Mouse (Mus musculus): ENCODE data around the gene Gabpb1. TPM values are rescaled to one million over a fixed set of nuclear protein-coding genes. Genes with fewer than 3 reads are reported as not detected.

Gabpb1 gene
- 10 to 100 TPM; 19.3 to 19.8 TPM for total RNA-seq (2021)
- long read RNA-seq, experiment 1, full-length matches to known transcripts = 32 of 42 reads
- long read RNA-seq, experiment 1, partial matches to known transcripts = 0 of 42 reads
- long read RNA-seq, experiment 1, other reads (novel, unspliced or antisense) = 10 of 42 reads
- long read RNA-seq, experiment 2, full-length matches to known transcripts = 21 of 26 reads
- long read RNA-seq, experiment 2, partial matches to known transcripts = 1 of 26 reads
- long read RNA-seq, experiment 2, other reads (novel, unspliced or antisense) = 4 of 26 reads

DNA sequence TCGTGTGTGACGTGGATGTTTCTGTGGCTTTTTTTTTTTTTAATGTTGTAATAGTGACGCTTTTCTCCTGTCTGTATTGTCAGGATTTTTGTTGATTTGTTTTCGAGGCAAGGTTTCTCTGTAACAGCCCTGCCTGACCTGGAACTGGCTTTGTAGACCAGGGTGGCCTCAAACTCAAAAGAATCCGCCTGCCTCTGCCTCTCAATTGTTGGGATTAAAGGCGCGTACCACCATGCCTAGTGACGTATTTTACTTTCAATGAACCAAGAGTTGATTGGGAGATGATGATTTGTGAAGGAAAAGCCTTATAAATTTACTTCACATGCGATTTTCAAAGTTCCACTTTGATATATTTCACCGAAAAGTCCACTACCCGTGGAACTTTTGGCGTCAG lies at the start of gene Gabpb1:
Gabpb1 (minus strand) TSS at position 216 of the 394 bp plus-strand sequence.
- no peak for DNase-seq (ENCODE audit: low spot score in 2 of 2)

DNA sequence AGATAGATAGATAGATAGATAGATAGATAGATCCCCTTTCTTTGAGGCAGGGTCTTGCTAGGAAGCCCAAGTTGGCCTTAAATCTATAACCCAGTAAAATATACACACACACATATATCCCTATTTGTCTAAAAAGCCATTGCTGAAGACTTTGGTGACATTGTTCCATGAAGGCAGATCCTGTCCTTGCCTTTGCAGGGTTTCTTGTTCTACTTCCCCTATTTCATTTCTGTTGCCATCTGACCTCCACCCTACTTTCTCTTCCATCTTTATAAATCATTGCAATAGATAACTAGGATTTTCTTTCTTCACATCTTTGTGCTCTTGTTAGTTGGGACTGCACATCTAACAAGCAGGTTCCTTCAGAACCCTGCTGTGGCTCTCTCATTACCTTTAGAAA lies 36.8 kb upstream of the Gabpb1 start:
- no peak for DNase-seq (ENCODE audit: low spot score in 2 of 2)

DNA sequence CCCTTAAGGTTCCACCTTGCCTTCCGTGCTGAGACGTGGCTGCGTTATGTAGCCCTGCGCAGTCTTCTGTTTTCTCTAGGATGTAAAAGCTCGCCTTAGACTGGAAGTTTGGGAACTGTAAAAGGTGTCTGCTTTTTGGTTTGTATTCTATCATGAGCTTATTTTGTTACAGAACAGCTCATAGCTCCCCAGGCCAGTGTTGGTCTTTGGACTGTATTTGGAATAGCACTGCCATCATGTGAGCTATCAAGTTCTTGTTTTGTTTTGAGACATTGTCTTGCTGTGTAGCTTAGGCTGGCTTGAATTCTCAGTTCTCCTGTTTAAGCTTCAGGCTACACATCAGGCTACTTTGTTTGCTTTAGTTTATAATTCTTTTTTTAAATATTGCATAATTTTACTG lies 36.4 kb upstream of the Gabpb1 start:
- no peak for DNase-seq (ENCODE audit: low spot score in 2 of 2)

DNA sequence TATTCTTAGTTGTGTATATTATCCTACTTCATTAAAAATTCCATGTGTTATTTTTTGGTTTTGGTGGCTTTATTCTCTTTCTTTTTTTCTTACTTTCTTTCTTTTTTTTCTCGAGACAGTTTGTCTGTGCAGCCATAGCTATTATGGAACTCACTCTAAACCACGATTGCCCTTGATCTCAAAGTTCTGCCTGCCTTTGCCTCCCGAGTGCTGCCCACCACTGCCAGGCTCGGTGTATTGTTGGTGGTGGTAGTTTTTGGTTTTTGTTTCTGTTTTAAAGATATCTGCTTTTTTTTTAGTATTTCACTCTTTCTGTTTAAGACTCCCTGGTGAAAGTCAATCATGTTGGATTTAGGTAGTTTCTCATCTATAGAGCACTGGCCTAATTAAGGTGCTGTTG lies 32.2 kb upstream of the Gabpb1 start:
- no peak for DNase-seq (ENCODE audit: low spot score in 2 of 2)

DNA sequence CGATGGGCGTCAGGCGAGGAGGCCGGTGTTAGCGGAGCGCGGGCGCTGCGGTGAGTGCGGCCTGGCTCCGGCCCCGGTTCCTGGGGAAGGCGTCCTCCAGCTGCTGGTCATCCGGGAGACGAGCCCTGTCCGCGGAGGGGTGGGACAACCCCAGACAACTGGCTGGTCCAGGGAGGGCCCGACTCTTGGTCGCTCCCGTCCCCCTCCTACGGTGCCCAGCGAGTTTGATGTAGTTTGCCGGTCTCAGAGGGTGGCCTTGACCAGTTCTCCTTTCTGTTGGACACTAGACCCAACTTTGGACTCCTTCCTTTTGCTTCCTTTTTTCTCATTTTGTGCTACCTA lies 31.3 kb upstream of the Gabpb1 start:
- DNase-seq (ENCODE audit: low spot score in 2 of 2) = no peak

DNA sequence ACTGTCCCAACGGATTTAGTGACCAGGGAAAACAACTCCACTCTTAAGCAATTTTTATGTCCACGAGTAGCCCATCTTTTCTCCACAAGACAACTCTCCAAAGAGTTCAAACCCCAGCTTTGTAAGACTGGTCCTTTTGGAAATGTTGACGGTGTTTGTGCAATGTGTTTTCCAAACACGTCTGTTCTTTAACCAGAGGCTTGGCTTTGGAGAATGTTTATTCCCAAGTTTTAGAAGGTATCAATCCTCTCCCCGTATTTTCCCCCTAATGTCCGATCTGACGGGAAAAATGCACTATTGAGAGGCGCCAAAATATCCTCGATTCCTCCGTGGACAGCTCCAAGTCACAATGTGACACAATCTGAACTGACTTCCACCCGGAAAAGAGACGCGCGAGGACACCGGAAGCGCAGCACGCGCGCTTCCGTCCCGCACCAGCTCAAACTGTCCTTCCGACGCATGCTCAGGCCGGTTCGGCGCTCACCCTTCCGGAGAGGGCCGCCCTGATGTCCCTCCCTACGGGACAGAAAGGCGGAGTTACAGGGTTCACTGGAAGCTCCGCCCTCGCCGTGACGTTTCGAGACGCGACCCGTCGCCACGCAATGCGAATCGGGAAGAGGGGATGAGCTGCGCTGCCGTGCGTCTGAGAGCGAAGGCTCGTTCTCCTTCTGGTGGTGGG lies 30.8 kb upstream of the Gabpb1 start, which contains the start of gene Usp8:
Usp8 (plus strand) TSS at position 570 of the 679 bp plus-strand sequence.
- peak; percentile 91 to 97 for DNase-seq (ENCODE audit: low spot score in 2 of 2)

DNA sequence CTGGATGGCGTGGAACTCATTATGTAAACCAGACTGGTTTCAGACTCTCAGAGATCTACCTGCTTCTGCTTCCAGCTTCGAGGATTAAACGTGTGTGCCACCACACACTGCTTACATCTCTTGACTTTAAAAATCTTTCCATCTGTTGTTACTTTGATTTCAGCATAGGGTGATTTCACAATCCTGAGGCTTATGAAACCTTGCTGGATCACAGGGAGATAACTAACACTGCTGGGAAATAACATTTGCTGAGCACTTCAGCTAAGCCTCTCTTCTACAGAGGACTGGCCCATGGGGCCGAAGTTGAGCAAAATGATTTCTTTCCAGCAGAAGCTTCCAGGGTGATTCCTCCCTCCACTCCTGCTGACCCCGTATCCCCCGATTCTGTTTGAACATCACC lies 19.1 kb upstream of the Gabpb1 start:
- no peak for DNase-seq (ENCODE audit: low spot score in 2 of 2)

DNA sequence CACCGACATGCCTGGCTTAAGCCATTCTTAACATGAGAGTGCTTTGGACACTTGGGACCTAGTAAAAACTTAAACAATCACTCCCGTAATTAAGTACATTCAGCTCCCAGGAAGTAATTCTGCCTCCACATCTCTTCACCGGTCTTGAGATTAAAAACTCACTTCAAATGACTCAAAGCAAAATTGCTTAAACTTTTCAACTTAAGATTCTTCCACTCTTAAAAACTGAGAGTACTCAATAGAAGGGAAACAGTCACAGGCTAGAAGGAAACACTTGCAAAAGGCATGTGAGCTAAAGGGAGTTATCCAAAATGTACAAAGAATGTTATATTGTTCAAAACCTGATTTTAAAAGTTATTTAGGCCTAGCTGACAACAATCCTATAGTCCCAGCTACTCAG lies 15.2 kb upstream of the Gabpb1 start:
- DNase-seq (ENCODE audit: low spot score in 2 of 2) = no peak

DNA sequence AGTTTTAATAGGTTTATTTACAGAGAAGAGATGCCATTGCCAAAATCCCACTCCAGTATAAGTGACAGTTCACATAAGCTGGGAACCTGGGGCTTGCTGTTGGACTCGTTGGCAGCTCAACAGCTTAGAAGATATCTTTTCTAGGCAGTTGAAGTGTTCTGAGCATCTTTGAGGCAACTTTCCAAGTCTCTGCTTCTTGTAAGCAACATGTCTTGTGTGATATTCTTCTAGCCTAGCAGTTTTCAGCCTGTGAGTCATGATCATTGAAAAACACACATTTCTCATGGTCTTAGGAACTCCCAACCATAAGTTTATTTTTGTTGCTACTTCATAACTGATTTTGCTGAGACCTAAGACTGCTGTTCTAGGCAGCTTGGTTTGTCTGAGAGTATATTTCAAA lies 6.8 kb upstream of the Gabpb1 start:
- DNase-seq (ENCODE audit: low spot score in 2 of 2) = no peak

DNA sequence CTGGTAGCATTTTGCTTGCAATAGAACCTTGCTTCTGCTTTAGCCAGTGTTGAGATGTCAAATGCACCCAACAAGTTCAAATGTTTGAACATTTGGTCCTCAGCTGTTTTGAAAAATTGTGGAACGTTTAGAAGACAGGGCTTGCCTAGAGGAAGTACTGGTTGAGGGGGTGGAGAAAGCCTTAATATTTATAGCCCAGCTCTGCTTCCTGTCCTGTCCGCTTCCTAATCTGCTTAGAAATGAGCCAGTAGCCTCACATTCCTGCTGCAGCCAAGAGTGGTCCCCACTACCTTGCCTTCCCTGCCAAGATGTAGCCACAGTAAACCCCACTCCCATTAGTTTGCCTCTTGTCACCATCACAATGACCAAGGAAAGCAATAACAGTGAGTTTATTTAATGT lies 6.2 kb upstream of the Gabpb1 start:
- DNase-seq (ENCODE audit: low spot score in 2 of 2) = no peak

DNA sequence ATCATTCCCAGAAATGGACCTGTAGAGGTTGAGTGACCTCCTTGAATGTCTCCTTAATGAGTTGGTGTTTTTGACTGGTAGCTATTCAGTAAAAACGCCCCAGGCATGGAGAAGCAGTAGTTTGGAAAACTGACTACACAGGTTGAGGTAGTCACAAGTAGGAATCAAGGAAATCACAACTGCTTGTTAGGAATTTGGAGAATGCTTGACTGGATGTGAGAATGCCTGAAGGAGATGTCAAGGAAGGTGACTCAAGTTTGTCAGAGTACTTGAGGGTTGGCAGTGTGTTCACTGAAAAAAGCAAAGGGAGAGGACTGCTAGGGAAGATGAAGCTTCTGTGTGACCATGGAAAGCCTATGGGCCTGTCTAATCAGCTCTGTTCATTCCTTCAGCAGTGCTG lies 1.2 kb upstream of the Gabpb1 start:
- DNase-seq (ENCODE audit: low spot score in 2 of 2) = no peak

DNA sequence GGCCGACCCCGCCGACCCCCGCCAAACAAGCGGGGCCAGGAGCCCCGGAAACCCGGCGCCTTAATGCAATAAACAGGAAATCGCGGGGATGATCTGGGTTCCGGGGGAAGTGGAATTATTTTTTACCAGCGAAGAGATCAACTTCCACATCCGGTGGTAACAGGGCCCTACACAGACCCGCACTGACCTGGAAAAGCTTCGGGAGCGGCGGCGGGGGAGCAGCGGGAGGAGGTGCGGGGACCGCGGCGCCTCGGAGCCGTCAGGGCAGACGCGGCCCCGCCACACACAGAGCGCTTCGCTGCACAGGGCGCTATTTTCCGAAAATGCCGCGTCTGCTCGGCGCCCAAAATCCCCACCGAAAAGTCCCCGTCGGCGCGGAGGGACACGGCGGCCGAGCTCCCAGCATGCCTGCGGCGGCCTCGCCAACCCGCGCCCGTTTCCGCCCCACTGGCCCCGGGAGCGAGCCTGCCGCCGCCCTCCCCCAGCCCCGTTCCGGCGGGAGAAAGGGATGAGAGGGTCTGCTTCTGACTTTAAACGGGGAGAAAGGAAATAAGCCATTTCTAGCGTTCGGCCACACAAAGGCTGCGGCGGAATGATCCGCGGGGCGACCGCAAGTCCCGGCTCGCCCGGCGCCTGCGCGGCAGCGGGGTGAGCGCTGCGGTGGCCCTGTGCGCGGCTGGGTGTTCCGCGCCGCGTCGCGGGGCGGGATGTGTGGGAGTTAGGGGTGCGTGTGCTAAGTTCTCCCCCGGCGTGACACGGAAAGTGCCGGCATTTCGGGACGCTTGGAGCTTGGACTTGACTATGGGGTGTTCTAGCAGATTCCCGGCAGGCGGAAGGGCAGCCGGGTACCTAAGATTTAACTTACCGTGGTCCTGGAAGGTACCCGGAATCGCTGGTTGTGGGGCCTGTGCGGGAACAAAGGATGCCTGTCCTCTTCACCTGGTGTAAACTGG lies 692 bp downstream of the Gabpb1 start:
- DNase-seq (ENCODE audit: low spot score in 2 of 2) = peak; percentile 74 to 88

DNA sequence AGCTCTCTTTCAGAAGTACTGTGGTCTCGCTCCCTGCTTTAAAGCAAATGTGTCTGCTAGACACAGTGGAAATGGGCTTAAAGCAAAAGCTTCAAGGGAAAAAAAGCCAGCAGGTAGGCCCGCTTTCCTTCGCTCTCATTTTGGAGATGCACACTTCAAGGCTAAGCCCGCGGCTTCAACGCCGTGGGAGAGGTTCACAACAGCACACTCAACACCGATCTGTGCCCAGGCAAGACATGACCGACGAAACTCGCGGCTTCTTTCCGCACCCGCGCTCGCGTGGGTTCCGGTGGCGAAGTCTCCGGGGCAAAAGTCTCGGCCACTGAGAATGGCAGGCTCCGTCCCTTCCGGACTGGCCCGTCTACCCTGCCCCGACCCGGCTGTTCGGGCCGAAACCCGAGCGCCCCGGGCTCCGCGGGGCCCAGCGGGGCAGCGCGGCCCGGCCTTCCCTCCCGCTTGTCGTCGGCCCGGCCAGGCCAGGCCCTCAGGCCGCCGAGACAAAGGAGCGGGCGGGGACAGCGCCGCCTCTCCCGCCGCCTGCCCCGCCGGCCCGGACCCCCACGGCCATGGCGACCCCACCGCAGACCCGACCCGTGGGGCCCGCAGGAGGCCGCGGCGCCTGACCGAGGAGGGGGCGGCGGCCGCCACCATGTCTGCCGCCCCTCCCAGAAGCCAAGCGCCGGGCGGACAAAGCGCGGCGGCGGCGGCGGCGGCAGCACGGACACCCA lies 1.5 kb downstream of the Gabpb1 start:
- peak; percentile 46 to 62 for DNase-seq (ENCODE audit: low spot score in 2 of 2)

DNA sequence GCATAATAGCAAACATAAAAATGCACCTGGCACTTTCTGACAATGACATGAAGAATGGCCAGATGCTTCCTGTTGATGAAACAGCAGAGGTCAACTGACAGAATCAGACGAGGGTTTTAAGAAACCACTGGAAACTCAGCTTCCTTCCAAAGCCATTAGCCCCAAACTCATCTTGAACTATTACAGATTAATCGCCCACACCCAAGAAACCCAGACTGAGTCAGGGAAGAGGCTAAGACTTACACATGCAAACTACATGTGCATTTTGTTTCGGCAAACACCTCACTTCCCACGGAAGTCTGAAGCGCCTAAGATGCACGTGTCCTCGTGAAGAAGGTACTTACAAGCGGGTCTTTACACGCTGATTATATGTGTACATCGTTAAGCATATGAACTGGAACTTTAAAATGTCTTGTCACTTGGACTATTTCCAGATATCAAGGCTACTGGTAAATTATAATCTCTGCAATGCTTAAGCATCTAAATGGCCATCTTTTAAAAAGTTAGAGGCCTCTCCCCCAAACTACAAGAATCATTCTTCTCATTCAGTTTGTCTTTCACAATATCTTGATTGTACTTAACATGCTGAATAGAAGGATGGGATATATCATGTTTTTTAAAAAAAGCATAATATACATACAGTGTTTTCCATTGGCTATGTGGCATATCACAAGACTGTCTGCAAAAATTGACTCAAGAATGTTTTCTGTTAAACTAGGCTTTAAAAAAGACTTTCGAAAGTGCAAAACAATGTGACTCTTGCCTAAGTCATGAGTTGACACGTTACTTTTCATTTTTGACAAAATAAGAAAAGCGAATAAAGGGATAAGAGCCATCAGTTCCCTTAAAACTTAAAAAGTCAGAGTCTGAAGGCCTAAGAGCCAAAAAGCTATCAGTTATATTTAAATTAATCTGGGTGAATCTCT lies 2.6 kb downstream of the Gabpb1 start:
- no peak for DNase-seq (ENCODE audit: low spot score in 2 of 2)

DNA sequence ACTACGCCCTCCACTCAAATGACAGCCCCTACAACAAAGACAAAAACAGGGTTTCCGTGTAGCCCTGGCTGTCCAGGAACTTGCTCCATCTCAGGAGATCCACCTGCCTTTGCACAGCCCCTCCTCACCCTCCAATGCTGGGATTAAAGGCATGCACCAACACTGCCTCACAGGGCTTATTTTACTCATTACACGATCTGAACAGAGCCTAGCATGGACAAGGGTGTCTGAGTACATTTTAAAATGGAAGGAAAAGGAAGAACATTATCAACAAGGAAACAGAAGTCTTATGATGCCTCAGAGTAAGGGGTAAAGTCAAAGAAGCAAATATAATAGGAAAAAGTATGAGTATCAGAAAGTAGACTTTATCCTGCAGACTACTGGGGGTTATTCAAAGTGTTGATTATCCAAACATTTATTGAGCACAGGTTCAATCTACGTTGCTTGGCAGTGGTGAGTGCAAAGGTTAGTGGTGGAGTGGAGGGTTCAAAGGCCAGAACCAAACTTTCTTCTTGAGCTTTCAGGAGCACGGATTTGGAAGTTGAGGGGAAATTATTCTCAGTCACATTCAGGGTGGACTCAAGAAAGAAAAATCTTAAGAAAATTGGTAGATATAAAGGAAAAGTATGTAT lies 7.4 kb downstream of the Gabpb1 start:
- DNase-seq (ENCODE audit: low spot score in 2 of 2) = no peak

DNA sequence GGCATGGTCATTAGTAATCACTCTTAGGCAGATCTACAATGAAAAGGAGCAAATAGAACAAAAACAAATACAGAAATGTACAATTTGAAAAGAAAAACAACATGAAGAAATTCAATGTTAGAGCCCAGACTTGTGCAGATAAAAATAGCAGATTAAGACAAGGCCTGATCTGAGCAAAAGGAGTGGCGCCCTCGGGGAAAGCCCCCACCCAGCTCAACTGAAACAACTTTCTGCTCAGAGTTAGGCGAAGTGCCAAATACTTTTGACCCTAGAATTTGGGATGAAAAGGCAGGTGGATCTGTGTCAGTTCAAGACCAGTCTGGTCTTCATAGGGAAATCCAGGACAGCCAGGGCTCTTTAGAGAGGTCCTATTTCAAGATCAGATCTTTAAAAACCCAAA lies 10.2 kb downstream of the Gabpb1 start:
- no peak for DNase-seq (ENCODE audit: low spot score in 2 of 2)

DNA sequence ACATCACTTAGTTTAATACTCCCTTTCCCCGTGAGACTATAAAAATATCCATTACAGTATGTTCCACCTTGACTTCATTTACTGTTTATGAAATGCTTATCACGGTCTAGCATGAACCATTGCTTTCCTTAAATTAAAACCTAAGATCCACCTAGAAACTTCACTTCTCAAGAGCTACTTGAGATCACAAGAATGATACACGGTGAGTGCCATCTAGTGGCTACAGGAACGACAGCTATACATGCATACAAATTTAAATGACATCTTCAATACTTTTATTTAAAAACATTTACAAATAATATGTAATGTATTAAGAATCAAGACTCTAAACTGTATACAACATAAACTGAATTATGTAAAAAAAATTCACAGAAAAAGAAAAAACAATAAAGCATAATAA lies 12.7 kb downstream of the Gabpb1 start:
- DNase-seq (ENCODE audit: low spot score in 2 of 2) = no peak

DNA sequence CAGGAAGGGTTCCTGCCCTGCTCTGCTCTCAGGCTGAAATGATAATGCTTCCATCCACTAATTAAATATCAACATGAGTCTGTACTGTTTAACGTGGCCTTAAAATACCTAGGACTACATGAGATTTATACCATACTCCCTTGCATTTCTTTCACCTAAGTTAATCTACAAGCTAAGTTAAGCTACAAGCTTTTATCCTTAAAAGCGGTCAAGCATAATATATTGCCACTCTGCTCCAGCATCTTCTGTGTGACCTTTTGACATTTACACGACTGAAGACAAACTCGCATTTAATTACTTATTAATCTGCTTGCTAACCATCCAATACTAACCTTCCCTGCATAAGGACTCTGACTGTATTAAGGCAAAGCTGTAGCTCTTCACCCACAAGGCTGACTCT lies 23.2 kb downstream of the Gabpb1 start:
- no peak for DNase-seq (ENCODE audit: low spot score in 2 of 2)

DNA sequence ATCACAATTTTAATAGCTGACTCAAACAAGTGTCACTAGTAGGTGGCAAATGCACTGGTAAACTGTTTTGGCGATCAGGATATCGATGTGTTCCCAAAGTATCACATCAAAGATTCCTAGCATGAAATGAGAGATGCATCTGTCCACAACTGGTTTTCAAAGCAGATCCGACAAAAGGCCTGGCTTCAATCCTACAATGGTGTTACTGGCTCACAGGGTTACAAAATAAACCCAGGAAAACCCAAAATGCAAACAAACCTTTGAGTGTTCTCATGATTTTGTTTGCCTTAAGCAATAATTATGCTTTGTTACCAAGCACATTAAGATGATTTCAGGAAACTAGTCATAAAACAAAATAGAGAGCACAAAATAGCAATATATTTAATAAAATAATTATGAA lies 28.4 kb downstream of the Gabpb1 start:
- no peak for DNase-seq (ENCODE audit: low spot score in 2 of 2)

DNA sequence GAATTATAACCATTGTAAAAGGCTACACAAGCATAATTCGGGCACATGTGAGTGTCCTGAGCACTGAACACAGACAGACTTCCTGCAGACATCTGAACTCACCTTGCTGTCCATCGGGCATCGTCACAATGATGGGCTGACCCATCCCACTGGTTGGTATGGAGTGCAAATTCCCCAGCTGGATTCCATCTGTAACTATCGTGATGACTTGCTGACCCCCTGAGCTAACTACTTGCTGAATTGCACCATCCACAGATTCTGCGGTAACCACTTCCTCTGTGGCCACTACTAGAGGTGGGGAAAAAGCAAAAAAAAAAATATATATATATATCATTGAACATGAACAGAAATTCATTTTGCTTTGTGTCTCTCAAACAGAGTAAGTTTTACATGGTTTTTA lies 29.7 kb downstream of the Gabpb1 start:
- DNase-seq (ENCODE audit: low spot score in 2 of 2) = no peak
